Mouse (Mus musculus): ENCODE data around the gene Gm20605. TPM values are rescaled to one million over a fixed set of nuclear protein-coding genes. Genes with fewer than 3 reads are reported as not detected.

Gm20605 gene
- total RNA-seq, 2 experiments from 2014 or later = 12.7 to 15.8 TPM

GRCm38 (mm10) chr5:137683388-137684293, 54.7 kb downstream of the Gm20605 start:
- DNase-seq (ENCODE audit: extremely low spot score in 1 of 2, low spot score in 1 of 2) = no peak

GRCm38 (mm10) chr5:137684294-137685123, 55.5 kb downstream of the Gm20605 start, which contains the start of gene Agfg2:
Gene Agfg2 (minus strand): TSS chr5:137684726.
- peak; percentile 80 to 92 for DNase-seq (ENCODE audit: extremely low spot score in 1 of 2, low spot score in 1 of 2)

GRCm38 (mm10) chr5:137685653-137686052, 56.7 kb downstream of the Gm20605 start:
- DNase-seq (ENCODE audit: extremely low spot score in 1 of 2, low spot score in 1 of 2) = no peak

- no peak for DNase-seq (ENCODE audit: extremely low spot score in 1 of 2, low spot score in 1 of 2)
These were observed 57.3 kb downstream of the Gm20605 start for GRCm38 (mm10) chr5:137686127-137686790.

- DNase-seq (ENCODE audit: extremely low spot score in 1 of 2, low spot score in 1 of 2) = no peak
These were observed 61.0 kb downstream of the Gm20605 start for GRCm38 (mm10) chr5:137689974-137690373.

- no peak for DNase-seq (ENCODE audit: extremely low spot score in 1 of 2, low spot score in 1 of 2)
These were observed 61.6 kb downstream of the Gm20605 start for GRCm38 (mm10) chr5:137690531-137690930.

- no peak for DNase-seq (ENCODE audit: extremely low spot score in 1 of 2, low spot score in 1 of 2)
These were observed 62.9 kb downstream of the Gm20605 start for GRCm38 (mm10) chr5:137691881-137692280.

Other genes starting within 250 kb of the Gm20605 start
- gene Zan, start 152.1 kb upstream of the Gm20605 start, total RNA-seq (2021) = under 1 TPM; 0.14 to 0.22 TPM
- gene Pop7, start 126.7 kb upstream of the Gm20605 start, total RNA-seq (2021) = 10 to 100 TPM; 33.6 to 34.6 TPM
- gene Gigyf1, start 110.6 kb upstream of the Gm20605 start, total RNA-seq (2021) = 10 to 100 TPM; 44.8 to 54.9 TPM
- not detected for gene Epo, start 95.9 kb upstream of the Gm20605 start, total RNA-seq (2021)
- 100 to 1,000 TPM; 648 to 692 TPM for gene Gnb2, start 95.7 kb upstream of the Gm20605 start, total RNA-seq (2021)
- gene Actl6b, start 75.7 kb upstream of the Gm20605 start, total RNA-seq (2021) = 100 to 1,000 TPM; 129 to 132 TPM
- 10 to 100 TPM; 13.3 to 15.8 TPM for gene Tfr2, start 59.3 kb upstream of the Gm20605 start, total RNA-seq (2021)
- 10 to 100 TPM; 33.6 TPM for gene Mospd3, start 28.1 kb upstream of the Gm20605 start, total RNA-seq (2021)
- 1 to 10 TPM; 6.7 to 9.2 TPM for gene Pcolce, start 15.4 kb upstream of the Gm20605 start, total RNA-seq (2021)
- under 1 TPM; 0.27 to 0.31 TPM for gene Fbxo24, start 173 bp upstream of the Gm20605 start, total RNA-seq (2021)
- gene Lrch4, start 54 bp upstream of the Gm20605 start, total RNA-seq (2021) = 10 to 100 TPM; 19.3 to 23.5 TPM
- gene Sap25, start 12.2 kb downstream of the Gm20605 start, total RNA-seq (2021) = 10 to 100 TPM in 1 of 2 experiments, 1 to 10 TPM in 1; 3.1 to 13.9 TPM
- not detected for gene Irs3, start 16.5 kb downstream of the Gm20605 start, total RNA-seq (2021)
- gene Agfg2, start 55.6 kb downstream of the Gm20605 start, total RNA-seq (2021) = 10 to 100 TPM; 61.8 to 63.9 TPM
- gene Nyap1, start 112.4 kb downstream of the Gm20605 start, total RNA-seq (2021) = 10 to 100 TPM; 63.9 to 65.5 TPM
- gene Tsc22d4, start 116.6 kb downstream of the Gm20605 start, total RNA-seq (2021) = 100 to 1,000 TPM; 203 to 214 TPM
- gene Ppp1r35, start 149.7 kb downstream of the Gm20605 start, total RNA-seq (2021) = 10 to 100 TPM; 24.7 to 26.2 TPM
- gene Mepce, start 158.5 kb downstream of the Gm20605 start, total RNA-seq (2021) = 10 to 100 TPM; 40.1 to 42.8 TPM
- gene Zcwpw1, start 158.6 kb downstream of the Gm20605 start, total RNA-seq (2021) = 1 to 10 TPM; 6.1 to 6.2 TPM
- gene Pilra, start 207.1 kb downstream of the Gm20605 start, total RNA-seq (2021) = under 1 TPM; 0.82 to 0.91 TPM
- gene Pilrb1, start 228.9 kb downstream of the Gm20605 start, total RNA-seq (2021) = not detected
- not detected for gene Pilrb2, start 242.6 kb downstream of the Gm20605 start, total RNA-seq (2021)

Data from layer of hippocampus, postnatal 25 days (tissue).